Mouse (Mus musculus): Measurements from ENCODE around the gene Dnajc12. TPM values are rescaled to one million over a fixed set of nuclear protein-coding genes. Genes with fewer than 3 reads are reported as not detected.

The Dnajc12 gene
- polyA plus RNA-seq, 1 experiment = 1.9 TPM

GRCm38 (mm10) chr10:63421739-63422735, 39.8 kb downstream of the Dnajc12 start, which contains the start of gene Gm7075:
Gene Gm7075, minus strand, starts transcription at chr10:63421789.
- TF ChIP-seq POLR2A (IDR thresholded peaks at IDR 0.05; ENCODE audit: borderline replicate concordance, control insufficient read depth, low read depth, low read length) (no peak), CTCF (IDR thresholded peaks at IDR 0.05; ENCODE audit: control insufficient read depth, insufficient read depth, low read length) (peak; percentile 75)
- no peak within 1 kb of the TSS for H3K27ac ChIP-seq (ENCODE audit: control insufficient read depth, insufficient read depth, low read depth, low read length, poor library complexity)
- 84% methylated on average over 18 of the region's 18 CpGs for WGBS
- no peaks in the 10 kb centered on the region for H3K4me1 ChIP-seq (ENCODE audit: control insufficient read depth, insufficient read depth, low read length)
- no peak within 1 kb of the TSS for H3K4me3 ChIP-seq (replicated peaks; ENCODE audit: control insufficient read depth, low read depth, low read length)

GRCm38 (mm10) chr10:63422736-63422992, 40.4 kb downstream of the Dnajc12 start:
- no peak for TF ChIP-seq POLR2A (IDR thresholded peaks at IDR 0.05; ENCODE audit: borderline replicate concordance, control insufficient read depth, low read depth, low read length)
- no peak for TF ChIP-seq CTCF (IDR thresholded peaks at IDR 0.05; ENCODE audit: control insufficient read depth, insufficient read depth, low read length)
- Histone ChIP-seq H3K4me3 (replicated peaks; ENCODE audit: control insufficient read depth, low read depth, low read length) (no peak overlapping the region), H3K27ac (ENCODE audit: control insufficient read depth, insufficient read depth, low read depth, low read length, poor library complexity) (no peak overlapping the region), H3K4me1 (ENCODE audit: control insufficient read depth, insufficient read depth, low read length) (no peaks in the 10 kb centered on the region)
- 77% methylated on average over 5 of the region's 5 CpGs for WGBS

GRCm38 (mm10) chr10:63423591-63424474, 41.6 kb downstream of the Dnajc12 start:
- Histone ChIP-seq H3K4me1 (ENCODE audit: control insufficient read depth, insufficient read depth, low read length) (no peaks in the 10 kb centered on the region), H3K27ac (ENCODE audit: control insufficient read depth, insufficient read depth, low read depth, low read length, poor library complexity) (no peak overlapping the region), H3K4me3 (replicated peaks; ENCODE audit: control insufficient read depth, low read depth, low read length) (no peak overlapping the region)
- TF ChIP-seq POLR2A (IDR thresholded peaks at IDR 0.05; ENCODE audit: borderline replicate concordance, control insufficient read depth, low read depth, low read length) (no peak), CTCF (IDR thresholded peaks at IDR 0.05; ENCODE audit: control insufficient read depth, insufficient read depth, low read length) (no peak)
- WGBS = 61% methylated on average over 9 of the region's 9 CpGs

GRCm38 (mm10) chr10:63424475-63424814, 42.2 kb downstream of the Dnajc12 start:
- H3K27ac ChIP-seq (ENCODE audit: control insufficient read depth, insufficient read depth, low read depth, low read length, poor library complexity) = no peak overlapping the region

GRCm38 (mm10) chr10:63427146-63427545, 44.9 kb downstream of the Dnajc12 start:
- WGBS = 84% methylated on average over 8 of the region's 8 CpGs
- Histone ChIP-seq H3K4me3 (replicated peaks; ENCODE audit: control insufficient read depth, low read depth, low read length) (no peak overlapping the region), H3K27ac (ENCODE audit: control insufficient read depth, insufficient read depth, low read depth, low read length, poor library complexity) (no peak overlapping the region), H3K4me1 (ENCODE audit: control insufficient read depth, insufficient read depth, low read length) (no peaks in the 10 kb centered on the region)
- TF ChIP-seq CTCF (IDR thresholded peaks at IDR 0.05; ENCODE audit: control insufficient read depth, insufficient read depth, low read length) = no peak
- no peak for TF ChIP-seq POLR2A (IDR thresholded peaks at IDR 0.05; ENCODE audit: borderline replicate concordance, control insufficient read depth, low read depth, low read length)

More at GRCm38 (mm10) chr10:63424475-63424814, 42.2 kb downstream of the Dnajc12 start:
- no peaks in the 10 kb centered on the region for H3K4me1 ChIP-seq (ENCODE audit: control insufficient read depth, insufficient read depth, low read length)
- no peak overlapping the region for H3K4me3 ChIP-seq (replicated peaks; ENCODE audit: control insufficient read depth, low read depth, low read length)
- TF ChIP-seq POLR2A (IDR thresholded peaks at IDR 0.05; ENCODE audit: borderline replicate concordance, control insufficient read depth, low read depth, low read length) (no peak), CTCF (IDR thresholded peaks at IDR 0.05; ENCODE audit: control insufficient read depth, insufficient read depth, low read length) (peak; percentile 45)

- H3K4me1 ChIP-seq (ENCODE audit: control insufficient read depth, insufficient read depth, low read length) = no peaks in the 10 kb centered on the region
- TF ChIP-seq CTCF (IDR thresholded peaks at IDR 0.05; ENCODE audit: control insufficient read depth, insufficient read depth, low read length) = no peak
- no peak for TF ChIP-seq POLR2A (IDR thresholded peaks at IDR 0.05; ENCODE audit: borderline replicate concordance, control insufficient read depth, low read depth, low read length)
- no peak overlapping the region for H3K27ac ChIP-seq (ENCODE audit: control insufficient read depth, insufficient read depth, low read depth, low read length, poor library complexity)
- WGBS = 9% methylated on average over 19 of the region's 19 CpGs
- peak overlapping the region; percentile 87 for H3K4me3 ChIP-seq (replicated peaks; ENCODE audit: control insufficient read depth, low read depth, low read length)
These were observed 46.2 kb downstream of the Dnajc12 start for GRCm38 (mm10) chr10:63428243-63429022.

- peak overlapping the region; percentile 87 for H3K4me3 ChIP-seq (replicated peaks; ENCODE audit: control insufficient read depth, low read depth, low read length)
- TF ChIP-seq CTCF (IDR thresholded peaks at IDR 0.05; ENCODE audit: control insufficient read depth, insufficient read depth, low read length) (no peak), POLR2A (IDR thresholded peaks at IDR 0.05; ENCODE audit: borderline replicate concordance, control insufficient read depth, low read depth, low read length) (no peak)
- H3K4me1 ChIP-seq (ENCODE audit: control insufficient read depth, insufficient read depth, low read length) = no peaks in the 10 kb centered on the region
- H3K27ac ChIP-seq (ENCODE audit: control insufficient read depth, insufficient read depth, low read depth, low read length, poor library complexity) = no peak overlapping the region
- 2% methylated on average over 11 of the region's 11 CpGs for whole genome bisulfite sequencing
These were observed 46.7 kb downstream of the Dnajc12 start for GRCm38 (mm10) chr10:63429023-63429340.
